Mouse (Mus musculus) megakaryocyte, adult 5-6 weeks (primary cell): ENCODE measurements around the gene Ppp2r5d. TPM values are rescaled to one million over a fixed set of nuclear protein-coding genes. Genes with fewer than 3 reads are reported as not detected.

ENCODE experiments used
- ATAC-seq: 2 replicates; pipeline ENCODE4 v1.8.0; 2016; ENCODE audit warnings: mild to moderate bottlenecking, inconsistent platforms; ENCODE audit not compliant: poor library complexity, severe bottlenecking
- total RNA-seq, 2 experiments: library from RNA; stranded (forward) in 1 of 2; stranded (reverse) in 1 of 2; fragments of 153-499, 151-499 nt in 1 of 2; fragments of 221-1000, 200-1000 nt in 1 of 2; gene quantifications; 2 replicates each; pipeline versions ENCODE4 v1.2.3 to v1.2.4; 2015 to 2017

Ppp2r5d gene
- total RNA-seq, 2 experiments from 2014 or later, result 22.8 to 49.7 TPM

GRCm38 (mm10) chr17:46649811-46650210 is 55.1 kb downstream of the Ppp2r5d start:
- no peak for ATAC-seq

- no peak for ATAC-seq
Observed at GRCm38 (mm10) chr17:46648436-46648835, 56.5 kb downstream of the Ppp2r5d start.

- ATAC-seq, result no peak
Observed at GRCm38 (mm10) chr17:46647279-46647678, 57.6 kb downstream of the Ppp2r5d start.

- no peak for ATAC-seq
Observed at GRCm38 (mm10) chr17:46646322-46646662, 58.6 kb downstream of the Ppp2r5d start.

- ATAC-seq, result peak; percentile 89
Observed at GRCm38 (mm10) chr17:46645561-46646321, 59.2 kb downstream of the Ppp2r5d start, which contains the start of the genes Klc4 and Mrpl2. TSS of gene Klc4 (minus strand) at chr17:46646022. TSS of gene Mrpl2 (plus strand) at chr17:46646229.

GRCm38 (mm10) chr17:46644916-46645475 is 59.9 kb downstream of the Ppp2r5d start:
- peak; percentile 28; the same call in 1 of the 2 replicates for ATAC-seq

GRCm38 (mm10) chr17:46644152-46644805 is 60.6 kb downstream of the Ppp2r5d start:
- no peak for ATAC-seq

- ATAC-seq, result no peak
Observed at GRCm38 (mm10) chr17:46642060-46642459, 62.9 kb downstream of the Ppp2r5d start.

GRCm38 (mm10) chr17:46639929-46640328 is 65.0 kb downstream of the Ppp2r5d start:
- peak; percentile 58; the same call in 1 of the 2 replicates for ATAC-seq

GRCm38 (mm10) chr17:46636831-46637523 is 67.9 kb downstream of the Ppp2r5d start:
- peak; percentile 72 for ATAC-seq

Other genes starting within 250 kb of the Ppp2r5d start
- not detected in 2 replicates for gene Ttbk1, start 217.4 kb downstream of the Ppp2r5d start, total RNA-seq (2015)
- gene Ttbk1, start 217.4 kb downstream of the Ppp2r5d start, total RNA-seq (2017), result 0.04 TPM in 1 of 2 replicates, not detected in the other
- 10.1 and 10.4 TPM in 2 replicates for gene Dnph1, start 208.4 kb downstream of the Ppp2r5d start, total RNA-seq (2015)
- 4.3 and 5.9 TPM in 2 replicates for gene Dnph1, start 208.4 kb downstream of the Ppp2r5d start, total RNA-seq (2017)
- gene Cul9, start 158.7 kb downstream of the Ppp2r5d start, total RNA-seq (2015), result 2.7 and 4.3 TPM in 2 replicates
- 1.7 and 4.4 TPM in 2 replicates for gene Cul9, start 158.7 kb downstream of the Ppp2r5d start, total RNA-seq (2017)
- gene Srf, start 148.9 kb downstream of the Ppp2r5d start, total RNA-seq (2015), result 28.5 and 34.0 TPM in 2 replicates
- gene Srf, start 148.9 kb downstream of the Ppp2r5d start, total RNA-seq (2017), result 23.7 and 36.3 TPM in 2 replicates
- gene Ptk7, start 75.6 kb downstream of the Ppp2r5d start, total RNA-seq (2015), result not detected in 2 replicates
- gene Ptk7, start 75.6 kb downstream of the Ppp2r5d start, total RNA-seq (2017), result 0.07 and 0.16 TPM in 2 replicates
- 3.5 and 4.9 TPM in 2 replicates for gene Klc4, start 59.1 kb downstream of the Ppp2r5d start, total RNA-seq (2015)
- gene Klc4, start 59.1 kb downstream of the Ppp2r5d start, total RNA-seq (2017), result 13.1 and 15.0 TPM in 2 replicates
- 46.2 and 67.5 TPM in 2 replicates for gene Mrpl2, start 58.9 kb downstream of the Ppp2r5d start, total RNA-seq (2015)
- gene Mrpl2, start 58.9 kb downstream of the Ppp2r5d start, total RNA-seq (2017), result 42.7 and 53.9 TPM in 2 replicates
- gene Cul7, start 54.8 kb downstream of the Ppp2r5d start, total RNA-seq (2015), result 1.7 and 1.9 TPM in 2 replicates
- gene Cul7, start 54.8 kb downstream of the Ppp2r5d start, total RNA-seq (2017), result 1.9 and 2.4 TPM in 2 replicates
- gene Rrp36, start 30.8 kb downstream of the Ppp2r5d start, total RNA-seq (2015), result 9.6 and 10.6 TPM in 2 replicates
- gene Rrp36, start 30.8 kb downstream of the Ppp2r5d start, total RNA-seq (2017), result 62.2 and 75.0 TPM in 2 replicates
- gene Mea1, start 26.3 kb downstream of the Ppp2r5d start, total RNA-seq (2015), result 43.5 and 57.6 TPM in 2 replicates
- 68.3 and 81.4 TPM in 2 replicates for gene Mea1, start 26.3 kb downstream of the Ppp2r5d start, total RNA-seq (2017)
- 27.0 and 32.0 TPM in 2 replicates for gene Klhdc3, start 24.2 kb downstream of the Ppp2r5d start, total RNA-seq (2015)
- 14.7 and 16.6 TPM in 2 replicates for gene Klhdc3, start 24.2 kb downstream of the Ppp2r5d start, total RNA-seq (2017)
- 7.6 and 8.1 TPM in 2 replicates for gene Pex6, start 6.4 kb upstream of the Ppp2r5d start, total RNA-seq (2015)
- gene Pex6, start 6.4 kb upstream of the Ppp2r5d start, total RNA-seq (2017), result 8.1 and 9.7 TPM in 2 replicates
- 0.80 and 1.9 TPM in 2 replicates for gene Gnmt, start 24.1 kb upstream of the Ppp2r5d start, total RNA-seq (2015)
- 0.89 and 1.1 TPM in 2 replicates for gene Gnmt, start 24.1 kb upstream of the Ppp2r5d start, total RNA-seq (2017)
- gene Cnpy3, start 47.1 kb upstream of the Ppp2r5d start, total RNA-seq (2015), result 35.6 and 39.6 TPM in 2 replicates
- gene Cnpy3, start 47.1 kb upstream of the Ppp2r5d start, total RNA-seq (2017), result 109 and 112 TPM in 2 replicates
- gene Ptcra, start 58.6 kb upstream of the Ppp2r5d start, total RNA-seq (2015), result not detected in 2 replicates
- gene Ptcra, start 58.6 kb upstream of the Ppp2r5d start, total RNA-seq (2017), result not detected in 2 replicates
- gene 2310039H08Rik, start 67.5 kb upstream of the Ppp2r5d start, total RNA-seq (2015), result 8.1 and 8.8 TPM in 2 replicates
- 5.5 and 10.7 TPM in 2 replicates for gene 2310039H08Rik, start 67.5 kb upstream of the Ppp2r5d start, total RNA-seq (2017)
- gene Rpl7l1, start 77.6 kb upstream of the Ppp2r5d start, total RNA-seq (2015), result 57.4 and 63.0 TPM in 2 replicates
- gene Rpl7l1, start 77.6 kb upstream of the Ppp2r5d start, total RNA-seq (2017), result 78.5 and 81.4 TPM in 2 replicates
- gene Bicral, start 153.4 kb upstream of the Ppp2r5d start, total RNA-seq (2015), result 25.2 and 32.4 TPM in 2 replicates
- 20.3 and 21.1 TPM in 2 replicates for gene Bicral, start 153.4 kb upstream of the Ppp2r5d start, total RNA-seq (2017)
- 8.6 and 13.5 TPM in 2 replicates for gene Tbcc, start 185.6 kb upstream of the Ppp2r5d start, total RNA-seq (2015)
- 10.8 and 13.3 TPM in 2 replicates for gene Tbcc, start 185.6 kb upstream of the Ppp2r5d start, total RNA-seq (2017)
- gene Prph2, start 205.3 kb upstream of the Ppp2r5d start, total RNA-seq (2015), result not detected in 2 replicates
- gene Prph2, start 205.3 kb upstream of the Ppp2r5d start, total RNA-seq (2017), result not detected in 2 replicates